Mouse (Mus musculus): ENCODE measurements at regions not wholly inside any gene's neighbourhood (a gene's known extent, or its start where the extent isn't known, plus 50 kb on each side); places are given as distances from the start of the nearest gene placed in this dataset.

DNA sequence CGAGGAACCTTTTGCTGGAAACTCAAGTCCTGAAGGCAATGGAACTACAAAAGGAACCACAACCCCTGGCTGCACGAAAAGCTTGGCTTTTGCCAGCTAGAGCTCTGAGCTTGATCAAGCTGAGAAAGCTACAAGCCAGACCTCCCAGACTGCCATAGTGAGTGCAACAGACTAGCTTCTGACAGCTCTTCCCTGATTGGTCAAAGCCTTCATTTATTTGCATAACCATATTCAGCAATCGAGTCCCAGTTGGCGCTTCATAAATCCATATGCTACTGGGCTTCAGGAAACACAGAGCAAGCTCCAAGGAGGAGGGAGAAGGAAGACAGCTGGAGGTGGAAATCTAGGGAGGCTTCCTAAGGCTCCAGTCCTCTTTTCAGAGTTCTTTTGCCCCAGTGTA lies 181.4 kb upstream of the Cldn34b3 start:
- TF ChIP-seq CTCF (IDR thresholded peaks at IDR 0.05; ENCODE audit: low read depth) = no peak
- no peak for TF ChIP-seq EP300 (optimal IDR thresholded peaks at IDR 0.05)

All from stomach, postnatal 0 days (tissue).